Mouse (Mus musculus) midbrain, embryonic 10.5 days (tissue): ENCODE measurements around the gene Cbx7. TPM values are rescaled to one million over a fixed set of nuclear protein-coding genes. Genes with fewer than 3 reads are reported as not detected.

Source experiments
- DNase-seq: peaks from one replicate; pipeline ENCODE4 v3.0.0-alpha.2; 2017; ENCODE audit warnings: low spot score
- H3K27ac ChIP-seq: fragments of 300-500 bp; sonication (generic); replicated peaks from 2 replicates; pipeline ENCODE4 v1.5.1; 2016; ENCODE audit warnings: mild to moderate bottlenecking
- H3K27me3 ChIP-seq: fragments of 300-500 bp; sonication (generic); 2 replicates; pipeline ENCODE4 v1.6.1; 2016; ENCODE audit warnings: low read depth, mild to moderate bottlenecking; ENCODE audit not compliant: poor library complexity, severe bottlenecking
- H3K36me3 ChIP-seq: fragments of 300-500 bp; sonication (generic); 2 replicates; pipeline ENCODE4 v1.6.1; 2016; ENCODE audit warnings: mild to moderate bottlenecking, moderate library complexity
- H3K4me1 ChIP-seq: fragments of 300-500 bp; sonication (generic); 2 replicates; pipeline ENCODE4 v1.6.1; 2016
- H3K4me3 ChIP-seq: fragments of 300-500 bp; sonication (generic); 2 replicates; pipeline ENCODE4 v1.5.1; 2016; ENCODE audit warnings: mild to moderate bottlenecking, moderate library complexity
- H3K9me3 ChIP-seq: fragments of 300-500 bp; sonication (generic); replicated peaks from 2 replicates; pipeline ENCODE4 v1.6.1; 2016; ENCODE audit warnings: mild to moderate bottlenecking
- WGBS: fragments of 180-500 bp; shearing (Covaris S2); methylation state at CpG from one replicate; pipeline ENCODE4 v1.1.7; 2016; 5-methylcytosine and 5-hydroxymethylcytosine counted together
- polyA plus RNA-seq: library from polyadenylated mRNA; unstranded; fragments of >200 nt; fragmentation: Nextera tagmentation; extraction: Ambion mirVana; gene quantifications from 2 replicates; pipeline ENCODE4 v1.2.1, GENCODE M21; 2016

Cbx7 gene
- polyA plus RNA-seq, 1 experiment from 2014 or later = 2.9 TPM

- H3K9me3 ChIP-seq = no peaks in the 10 kb centered on the region
- WGBS = 58% methylated on average over 11 of the region's 11 CpGs
- peaks cover 40% of the 10 kb centered on the region for H3K4me1 ChIP-seq
- no peak overlapping the region for H3K4me3 ChIP-seq
- H3K36me3 ChIP-seq = no peaks in the 10 kb centered on the region
- DNase-seq = no peak
- peaks cover 22% of the 10 kb centered on the region; the same call in 1 of the 2 replicates for H3K27me3 ChIP-seq
- no peak overlapping the region for H3K27ac ChIP-seq
These were observed 18.3 kb downstream of the Cbx7 start for GRCm38 (mm10) chr15:79952504-79953231.

GRCm38 (mm10) chr15:79951730-79952503, 19.0 kb downstream of the Cbx7 start:
- no peaks in the 10 kb centered on the region for H3K36me3 ChIP-seq
- H3K4me1 ChIP-seq = peaks cover 40% of the 10 kb centered on the region
- no peaks in the 10 kb centered on the region for H3K9me3 ChIP-seq
- H3K27ac ChIP-seq = 0 out of 2 replicates have a peak overlapping the region, but pooled peaks have one; percentile 78
- 63% methylated on average over 14 of the region's 14 CpGs for WGBS
- no peak overlapping the region for H3K4me3 ChIP-seq
- no peak for DNase-seq
- H3K27me3 ChIP-seq = peaks cover 22% of the 10 kb centered on the region; the same call in 1 of the 2 replicates

- Histone ChIP-seq H3K36me3 (no peaks in the 10 kb centered on the region), H3K4me1 (peaks cover 42% of the 10 kb centered on the region), H3K27me3 (peaks cover 22% of the 10 kb centered on the region; the same call in 1 of the 2 replicates), H3K9me3 (no peaks in the 10 kb centered on the region), H3K4me3 (no peak overlapping the region), H3K27ac (peak overlapping the region; percentile 78; the same call in 1 of the 2 replicates)
- DNase-seq = no peak
- 76% methylated on average over 6 of the region's 6 CpGs for WGBS
These were observed 19.7 kb downstream of the Cbx7 start for GRCm38 (mm10) chr15:79951226-79951625.

GRCm38 (mm10) chr15:79950250-79951025, 20.5 kb downstream of the Cbx7 start:
- 4% methylated on average over 24 of the region's 24 CpGs for WGBS
- Histone ChIP-seq H3K27me3 (peaks cover 22% of the 10 kb centered on the region; the same call in 1 of the 2 replicates), H3K4me1 (peaks cover 43% of the 10 kb centered on the region), H3K4me3 (peak overlapping the region; percentile 50), H3K36me3 (no peaks in the 10 kb centered on the region), H3K9me3 (no peaks in the 10 kb centered on the region), H3K27ac (peak overlapping the region; percentile 78)
- peak; percentile 79 for DNase-seq

- peaks cover 17% of the 10 kb centered on the region; the same call in 1 of the 2 replicates for H3K27me3 ChIP-seq
- DNase-seq = no peak
- no peak overlapping the region for H3K27ac ChIP-seq
- H3K36me3 ChIP-seq = no peaks in the 10 kb centered on the region
- no peak overlapping the region for H3K4me3 ChIP-seq
- peaks cover 44% of the 10 kb centered on the region for H3K4me1 ChIP-seq
- no peaks in the 10 kb centered on the region for H3K9me3 ChIP-seq
- WGBS = 76% methylated on average over 6 of the region's 6 CpGs
These were observed 23.2 kb downstream of the Cbx7 start for GRCm38 (mm10) chr15:79947681-79948080.

GRCm38 (mm10) chr15:79946790-79947189, 24.1 kb downstream of the Cbx7 start:
- Histone ChIP-seq H3K9me3 (no peaks in the 10 kb centered on the region), H3K4me3 (no peak overlapping the region), H3K36me3 (no peaks in the 10 kb centered on the region), H3K4me1 (peaks cover 35% of the 10 kb centered on the region), H3K27ac (no peak overlapping the region), H3K27me3 (peaks cover 8% of the 10 kb centered on the region; the same call in 1 of the 2 replicates)
- 54% methylated on average over 9 of the region's 9 CpGs for WGBS
- DNase-seq = no peak

- no peaks in the 10 kb centered on the region for H3K9me3 ChIP-seq
- 14% methylated on average over 4 of the region's 4 CpGs for WGBS
These were observed 24.9 kb downstream of the Cbx7 start for GRCm38 (mm10) chr15:79946022-79946421.

GRCm38 (mm10) chr15:79944948-79945347, 26.0 kb downstream of the Cbx7 start:
- Histone ChIP-seq H3K27me3 (peaks cover 5% of the 10 kb centered on the region; the same call in 1 of the 2 replicates), H3K4me3 (no peak overlapping the region), H3K4me1 (peaks cover 17% of the 10 kb centered on the region), H3K9me3 (no peaks in the 10 kb centered on the region), H3K27ac (no peak overlapping the region), H3K36me3 (no peaks in the 10 kb centered on the region)
- WGBS = 76% methylated on average over 5 of the region's 5 CpGs
- no peak for DNase-seq

More at GRCm38 (mm10) chr15:79946022-79946421, 24.9 kb downstream of the Cbx7 start:
- Histone ChIP-seq H3K4me3 (no peak overlapping the region), H3K27me3 (peaks cover 5% of the 10 kb centered on the region; the same call in 1 of the 2 replicates), H3K27ac (no peak overlapping the region), H3K36me3 (no peaks in the 10 kb centered on the region), H3K4me1 (peaks cover 27% of the 10 kb centered on the region)
- DNase-seq = peak; percentile 88

GRCm38 (mm10) chr15:79943584-79943983, 27.3 kb downstream of the Cbx7 start:
- Histone ChIP-seq H3K4me1 (peaks cover 11% of the 10 kb centered on the region; the same call in 1 of the 2 replicates), H3K27ac (no peak overlapping the region), H3K27me3 (no peaks in the 10 kb centered on the region), H3K9me3 (no peaks in the 10 kb centered on the region), H3K4me3 (no peak overlapping the region), H3K36me3 (no peaks in the 10 kb centered on the region)
- no peak for DNase-seq
- WGBS = 80% methylated on average over 3 of the region's 3 CpGs

GRCm38 (mm10) chr15:79942541-79942940, 28.4 kb downstream of the Cbx7 start:
- peaks cover 8% of the 10 kb centered on the region; the same call in 1 of the 2 replicates for H3K4me1 ChIP-seq
- H3K4me3 ChIP-seq = no peak overlapping the region
- H3K27me3 ChIP-seq = no peaks in the 10 kb centered on the region
- 92% methylated on average over 6 of the region's 6 CpGs for WGBS
- no peaks in the 10 kb centered on the region for H3K9me3 ChIP-seq
- no peak for DNase-seq
- H3K36me3 ChIP-seq = no peaks in the 10 kb centered on the region
- H3K27ac ChIP-seq = no peak overlapping the region

GRCm38 (mm10) chr15:79940932-79941331, 30.0 kb downstream of the Cbx7 start:
- whole genome bisulfite sequencing = 26% methylated on average over 8 of the region's 8 CpGs
- Histone ChIP-seq H3K4me1 (peaks cover 6% of the 10 kb centered on the region; the same call in 1 of the 2 replicates), H3K4me3 (no peak overlapping the region), H3K36me3 (no peaks in the 10 kb centered on the region), H3K27ac (no peak overlapping the region), H3K27me3 (no peaks in the 10 kb centered on the region), H3K9me3 (no peaks in the 10 kb centered on the region)
- no peak for DNase-seq

- no peaks in the 10 kb centered on the region for H3K36me3 ChIP-seq
- WGBS = 94% methylated on average over 16 of the region's 16 CpGs
- peaks cover 5% of the 10 kb centered on the region; the same call in 1 of the 2 replicates for H3K27me3 ChIP-seq
- H3K4me1 ChIP-seq = peaks cover 16% of the 10 kb centered on the region
- no peak for DNase-seq
- no peak overlapping the region for H3K4me3 ChIP-seq
- no peak overlapping the region for H3K27ac ChIP-seq
- H3K9me3 ChIP-seq = no peaks in the 10 kb centered on the region
These were observed 31.0 kb downstream of the Cbx7 start for GRCm38 (mm10) chr15:79939913-79940312.
